Mouse (Mus musculus) heart, postnatal 0 days (tissue): ENCODE results near the gene Uxt.

ENCODE experiments used
- CTCF ChIP-seq: IDR thresholded peaks from 2 replicates; pipeline ENCODE4 v1.5.1; 2016; ENCODE audit warnings: antibody characterized with exemption, control low read depth, low read depth
- EP300 ChIP-seq: IDR thresholded peaks from 2 replicates; pipeline ENCODE4 v1.6.1; 2016; ENCODE audit warnings: antibody characterized with exemption, low read depth

- TF ChIP-seq CTCF (no peak), EP300 (no peak)
Observed at GRCm38 (mm10) chrX:20915075-20915474, 46.7 kb downstream of the Uxt start.
